Mouse (Mus musculus): ENCODE measurements around the gene Rapgefl1.
"Not testable (repeated sequence)": the region's sequence is repeated elsewhere in the genome, so short reads cannot be mapped to it uniquely, and the experiment has no call there.

Gene Rapgefl1

GRCm38 (mm10) chr11:98816706-98817239, 19.8 kb upstream of the Rapgefl1 start:
- DNase-seq (ENCODE audit: low spot score) = no peak

- no peak for DNase-seq (ENCODE audit: low spot score)
Observed at GRCm38 (mm10) chr11:98820968-98821367, 15.6 kb upstream of the Rapgefl1 start.

- not testable (repeated sequence) for DNase-seq (ENCODE audit: low spot score)
Observed at GRCm38 (mm10) chr11:98826071-98826470, 10.5 kb upstream of the Rapgefl1 start.

GRCm38 (mm10) chr11:98827877-98828276, 8.7 kb upstream of the Rapgefl1 start:
- no peak for DNase-seq (ENCODE audit: low spot score)

GRCm38 (mm10) chr11:98829091-98829775, 7.4 kb upstream of the Rapgefl1 start:
- no peak for DNase-seq (ENCODE audit: low spot score)

- no peak for DNase-seq (ENCODE audit: low spot score)
Observed at GRCm38 (mm10) chr11:98829875-98830274, 6.7 kb upstream of the Rapgefl1 start.

- DNase-seq (ENCODE audit: low spot score) = no peak
Observed at GRCm38 (mm10) chr11:98835296-98835695, 1.3 kb upstream of the Rapgefl1 start.

GRCm38 (mm10) chr11:98835725-98836124, 860 bp upstream of the Rapgefl1 start:
- DNase-seq (ENCODE audit: low spot score) = no peak

- DNase-seq (ENCODE audit: low spot score) = peak; percentile 74
Observed at GRCm38 (mm10) chr11:98836128-98836527, 457 bp upstream of the Rapgefl1 start.

- no peak for DNase-seq (ENCODE audit: low spot score)
Observed at GRCm38 (mm10) chr11:98837231-98837704, 683 bp downstream of the Rapgefl1 start.

- no peak for DNase-seq (ENCODE audit: low spot score)
Observed at GRCm38 (mm10) chr11:98837917-98838316, 1.3 kb downstream of the Rapgefl1 start.

- no peak for DNase-seq (ENCODE audit: low spot score)
Observed at GRCm38 (mm10) chr11:98838512-98838911, 1.9 kb downstream of the Rapgefl1 start.

GRCm38 (mm10) chr11:98839402-98839801, 2.8 kb downstream of the Rapgefl1 start:
- peak; percentile 88 for DNase-seq (ENCODE audit: low spot score)

- DNase-seq (ENCODE audit: low spot score) = peak; percentile 35
Observed at GRCm38 (mm10) chr11:98839897-98840296, 3.3 kb downstream of the Rapgefl1 start.

GRCm38 (mm10) chr11:98846016-98846415, 9.4 kb downstream of the Rapgefl1 start:
- no peak for DNase-seq (ENCODE audit: low spot score)

- DNase-seq (ENCODE audit: low spot score) = no peak
Observed at GRCm38 (mm10) chr11:98846865-98847604, 10.4 kb downstream of the Rapgefl1 start.

- no peak for DNase-seq (ENCODE audit: low spot score)
Observed at GRCm38 (mm10) chr11:98849196-98849894, 12.8 kb downstream of the Rapgefl1 start.

GRCm38 (mm10) chr11:98850100-98851093, 13.8 kb downstream of the Rapgefl1 start:
- DNase-seq (ENCODE audit: low spot score) = no peak

- DNase-seq (ENCODE audit: low spot score) = no peak
Observed at GRCm38 (mm10) chr11:98854116-98854515, 17.5 kb downstream of the Rapgefl1 start.

- no peak for DNase-seq (ENCODE audit: low spot score)
Observed at GRCm38 (mm10) chr11:98854659-98855058, 18.1 kb downstream of the Rapgefl1 start.

All from urinary bladder, postnatal 14 days (tissue).